Mouse (Mus musculus) intestine, postnatal 0 days (tissue): Measurements from ENCODE around the gene Dhps. TPM values are rescaled to one million over a fixed set of nuclear protein-coding genes. Genes with fewer than 3 reads are reported as not detected.
"Not testable (repeated sequence)": the region's sequence is repeated elsewhere in the genome, so short reads cannot be mapped to it uniquely, and the experiment has no call there.

Source experiments
- ATAC-seq: fragments of 200-750 bp; cut with Nextera tagmentation; 2 replicates; pipeline ENCODE4 v1.8.0; 2017; ENCODE audit warnings: mild to moderate bottlenecking, moderate TSS enrichment, moderate library complexity
- H3K27ac ChIP-seq: fragments of 300-500 bp; sonication (generic); 2 replicates; pipeline ENCODE4 v1.5.1; 2014; ENCODE audit warnings: mild to moderate bottlenecking, low read depth, low read length, moderate library complexity
- H3K27me3 ChIP-seq: fragments of 300-500 bp; sonication (generic); replicated peaks from 2 replicates; pipeline ENCODE4 v1.6.1; 2014; ENCODE audit warnings: low read length, mixed read lengths; ENCODE audit not compliant: control insufficient read depth, insufficient read depth
- H3K36me3 ChIP-seq: fragments of 300-500 bp; sonication (generic); 2 replicates; pipeline ENCODE4 v1.6.1; 2014; ENCODE audit warnings: mild to moderate bottlenecking, moderate library complexity; ENCODE audit not compliant: control insufficient read depth, insufficient read depth
- H3K4me1 ChIP-seq: fragments of 300-500 bp; sonication (generic); replicated peaks from 2 replicates; pipeline ENCODE4 v1.6.1; 2014; ENCODE audit warnings: antibody characterized with exemption, low read length, mixed read lengths; ENCODE audit not compliant: control insufficient read depth, insufficient read depth
- H3K4me2 ChIP-seq: fragments of 300-500 bp; sonication (generic); replicated peaks from 2 replicates; pipeline ENCODE4 v1.6.1; 2014; ENCODE audit warnings: low read depth, mild to moderate bottlenecking, moderate library complexity
- H3K4me3 ChIP-seq: fragments of 300-500 bp; sonication (generic); 2 replicates; pipeline ENCODE4 v1.5.1; 2014; ENCODE audit warnings: low read depth, low read length
- H3K9ac ChIP-seq: fragments of 300-500 bp; sonication (generic); 2 replicates; pipeline ENCODE4 v1.6.1; 2014; ENCODE audit warnings: mild to moderate bottlenecking, low read depth, low read length
- H3K9me3 ChIP-seq: fragments of 300-500 bp; sonication (generic); 2 replicates; pipeline ENCODE4 v1.6.1; 2016; ENCODE audit warnings: mixed run types; ENCODE audit not compliant: control insufficient read depth
- CTCF ChIP-seq: sonication (generic); IDR thresholded peaks from 2 replicates; pipeline ENCODE4 v1.5.1; 2016; ENCODE audit warnings: low read depth, mild to moderate bottlenecking, control low read depth, antibody characterized with exemption, moderate library complexity
- WGBS: fragments of 180-500 bp; shearing (Covaris S2); extraction: QIAGEN DNeasy Blood & Tissue Kit; methylation state at CpG from one replicate; pipeline ENCODE4 v1.1.7; 2014; 5-methylcytosine and 5-hydroxymethylcytosine counted together
- microRNA-seq: library from miRNA; unstranded; fragments of <30 nt; microRNA quantifications from one replicate; pipeline ENCODE4, GENCODE M21; 2016
- polyA plus RNA-seq: library from polyadenylated mRNA; unstranded; fragments of >200 nt; fragmentation: Nextera tagmentation; extraction: Ambion mirVana; gene quantifications from 2 replicates; pipeline ENCODE4 v1.2.1, GENCODE M21; 2015

Gene Dhps
- polyA plus RNA-seq, 1 experiment from 2014 or later: 46.6 TPM

GRCm38 (mm10) chr8:85119052-85119981 lies 47.8 kb downstream of the Dhps start:
- Histone ChIP-seq H3K27me3 (no peaks in the 10 kb centered on the region), H3K9ac (peak overlapping the region; percentile 56), H3K36me3 (no peaks in the 10 kb centered on the region), H3K9me3 (no peaks in the 10 kb centered on the region), H3K27ac (no peak overlapping the region), H3K4me2 (peak overlapping the region; percentile 75), H3K4me3 (peak overlapping the region; percentile 55), H3K4me1 (no peaks in the 10 kb centered on the region)
- WGBS: 5% methylated on average over 37 of the region's 37 CpGs
- peak; percentile 65 for TF ChIP-seq CTCF
- ATAC-seq: peak; percentile 80

- not testable (repeated sequence) for H3K4me1 ChIP-seq, H3K27ac ChIP-seq, H3K4me3 ChIP-seq, ATAC-seq, H3K27me3 ChIP-seq, H3K9ac ChIP-seq, H3K36me3 ChIP-seq, H3K4me2 ChIP-seq, H3K9me3 ChIP-seq
- WGBS: 85% methylated on average over 5 of the region's 5 CpGs
Observed at GRCm38 (mm10) chr8:85120251-85120650, 48.7 kb downstream of the Dhps start.

DNA sequence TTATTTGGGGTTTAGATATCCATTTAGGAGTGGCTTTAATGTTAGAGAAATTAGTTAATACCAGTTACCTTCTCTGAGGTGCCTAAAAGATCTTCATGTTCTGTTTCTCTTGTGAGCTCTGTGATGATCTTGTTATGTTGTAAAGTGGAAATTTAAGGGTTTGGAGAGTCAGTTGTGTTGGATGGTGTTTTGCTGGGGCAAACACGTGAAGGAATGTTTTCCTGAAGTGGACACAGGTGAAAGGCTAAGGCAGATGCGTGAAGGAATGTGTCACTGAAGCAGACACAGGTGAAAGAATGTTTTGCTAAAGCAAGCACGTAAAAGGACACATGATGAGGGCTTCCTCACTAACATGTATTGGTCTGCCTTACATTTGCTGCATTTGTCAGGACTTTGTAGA lies 51.4 kb downstream of the Dhps start, which contains the start of gene Zfp791:
Zfp791 (minus strand) TSS at position 101 of the 400 bp plus-strand sequence.
- H3K4me1 ChIP-seq: no peaks in the 10 kb centered on the region
- WGBS: 88% methylated on average over 3 of the region's 3 CpGs
- no peaks in the 10 kb centered on the region for H3K27me3 ChIP-seq
- H3K9ac ChIP-seq: no peak within 1 kb of the TSS
- ATAC-seq: no peak
- no peaks in the 10 kb centered on the region for H3K9me3 ChIP-seq
- H3K27ac ChIP-seq: no peak within 1 kb of the TSS
- no peak within 1 kb of the TSS for H3K4me2 ChIP-seq
- H3K36me3 ChIP-seq: no peaks in the 10 kb centered on the region
- no peak within 1 kb of the TSS for H3K4me3 ChIP-seq
- TF ChIP-seq CTCF: no peak

- Histone ChIP-seq H3K27ac (no peak overlapping the region), H3K4me2 (no peak overlapping the region), H3K4me1 (no peaks in the 10 kb centered on the region), H3K27me3 (no peaks in the 10 kb centered on the region), H3K36me3 (no peaks in the 10 kb centered on the region), H3K9ac (no peak overlapping the region), H3K4me3 (no peak overlapping the region), H3K9me3 (no peaks in the 10 kb centered on the region)
- WGBS: 90% methylated on average over 8 of the region's 8 CpGs
- TF ChIP-seq CTCF: no peak
- ATAC-seq: no peak
Observed at GRCm38 (mm10) chr8:85123691-85124090, 52.1 kb downstream of the Dhps start.

Small RNA genes within 50 kb of the gene (microRNA-seq; reads per million reads assigned to microRNA genes)
- gene Gm23388 (not detected), gene Mir7070 (not detected)

Other genes with a start within 250 kb of the Dhps start
- 1.9 and 2.2 TPM in 2 replicates for gene Dand5, start 248.9 kb upstream of the Dhps start, polyA plus RNA-seq
- gene Gadd45gip1, start 240.2 kb upstream of the Dhps start, polyA plus RNA-seq: 36.3 and 37.6 TPM in 2 replicates
- gene Rad23a, start 231.1 kb upstream of the Dhps start, polyA plus RNA-seq: 67.8 and 74.2 TPM in 2 replicates
- gene Calr, start 224.8 kb upstream of the Dhps start, polyA plus RNA-seq: 474 and 507 TPM in 2 replicates
- 27.3 and 28.3 TPM in 2 replicates for gene Farsa, start 214.8 kb upstream of the Dhps start, polyA plus RNA-seq
- 27.1 and 32.7 TPM in 2 replicates for gene Syce2, start 199.6 kb upstream of the Dhps start, polyA plus RNA-seq
- 15.3 and 15.5 TPM in 2 replicates for gene Gcdh, start 177.8 kb upstream of the Dhps start, polyA plus RNA-seq
- 0.56 and 0.63 TPM in 2 replicates for gene Klf1, start 169.8 kb upstream of the Dhps start, polyA plus RNA-seq
- gene Dnase2a, start 163.2 kb upstream of the Dhps start, polyA plus RNA-seq: 8.9 and 11.0 TPM in 2 replicates
- 1.1 TPM in 2 replicates for gene Mast1, start 134.4 kb upstream of the Dhps start, polyA plus RNA-seq
- 0.12 TPM in 2 replicates for gene Rtbdn, start 124.8 kb upstream of the Dhps start, polyA plus RNA-seq
- 1.3 and 2.1 TPM in 2 replicates for gene Gm49661, start 102.3 kb upstream of the Dhps start, polyA plus RNA-seq
- 313 and 319 TPM in 2 replicates for gene Prdx2, start 102.2 kb upstream of the Dhps start, polyA plus RNA-seq
- 53.2 and 57.6 TPM in 2 replicates for gene Rnaseh2a, start 102.0 kb upstream of the Dhps start, polyA plus RNA-seq
- gene Junb, start 93.0 kb upstream of the Dhps start, polyA plus RNA-seq: 42.8 and 47.6 TPM in 2 replicates
- gene Hook2, start 81.2 kb upstream of the Dhps start, polyA plus RNA-seq: 68.6 and 75.4 TPM in 2 replicates
- 0.66 TPM in 1 of 2 replicates, not detected in the other for gene Best2, start 57.2 kb upstream of the Dhps start, polyA plus RNA-seq
- gene Asna1, start 46.5 kb upstream of the Dhps start, polyA plus RNA-seq: 98.4 and 105 TPM in 2 replicates
- gene Trir, start 44.9 kb upstream of the Dhps start, polyA plus RNA-seq: 121 and 122 TPM in 2 replicates
- gene Tnpo2, start 34.8 kb upstream of the Dhps start, polyA plus RNA-seq: 9.8 and 10.9 TPM in 2 replicates
- gene Fbxw9, start 11.7 kb upstream of the Dhps start, polyA plus RNA-seq: 22.1 and 25.8 TPM in 2 replicates
- gene Gm5741, start 3.8 kb upstream of the Dhps start, polyA plus RNA-seq: 0.60 TPM in 1 of 2 replicates, not detected in the other
- gene Wdr83os, start 9.0 kb downstream of the Dhps start, polyA plus RNA-seq: 93.1 and 93.6 TPM in 2 replicates
- 23.0 and 25.5 TPM in 2 replicates for gene Wdr83, start 9.5 kb downstream of the Dhps start, polyA plus RNA-seq
- gene Man2b1, start 11.5 kb downstream of the Dhps start, polyA plus RNA-seq: 80.9 and 87.5 TPM in 2 replicates
- 0.99 and 1.4 TPM in 2 replicates for gene Zfp791, start 51.3 kb downstream of the Dhps start, polyA plus RNA-seq
- gene Cks1brt, start 80.2 kb downstream of the Dhps start, polyA plus RNA-seq: not detected in 2 replicates
- not detected in 2 replicates for gene Olfr371, start 154.2 kb downstream of the Dhps start, polyA plus RNA-seq
- 32.6 and 34.5 TPM in 2 replicates for gene Orc6, start 227.9 kb downstream of the Dhps start, polyA plus RNA-seq
- gene Vps35, start 228.0 kb downstream of the Dhps start, polyA plus RNA-seq: 124 and 133 TPM in 2 replicates